ENCODE assay signal across 9 mouse cellular contexts in the genomic region with DNA sequence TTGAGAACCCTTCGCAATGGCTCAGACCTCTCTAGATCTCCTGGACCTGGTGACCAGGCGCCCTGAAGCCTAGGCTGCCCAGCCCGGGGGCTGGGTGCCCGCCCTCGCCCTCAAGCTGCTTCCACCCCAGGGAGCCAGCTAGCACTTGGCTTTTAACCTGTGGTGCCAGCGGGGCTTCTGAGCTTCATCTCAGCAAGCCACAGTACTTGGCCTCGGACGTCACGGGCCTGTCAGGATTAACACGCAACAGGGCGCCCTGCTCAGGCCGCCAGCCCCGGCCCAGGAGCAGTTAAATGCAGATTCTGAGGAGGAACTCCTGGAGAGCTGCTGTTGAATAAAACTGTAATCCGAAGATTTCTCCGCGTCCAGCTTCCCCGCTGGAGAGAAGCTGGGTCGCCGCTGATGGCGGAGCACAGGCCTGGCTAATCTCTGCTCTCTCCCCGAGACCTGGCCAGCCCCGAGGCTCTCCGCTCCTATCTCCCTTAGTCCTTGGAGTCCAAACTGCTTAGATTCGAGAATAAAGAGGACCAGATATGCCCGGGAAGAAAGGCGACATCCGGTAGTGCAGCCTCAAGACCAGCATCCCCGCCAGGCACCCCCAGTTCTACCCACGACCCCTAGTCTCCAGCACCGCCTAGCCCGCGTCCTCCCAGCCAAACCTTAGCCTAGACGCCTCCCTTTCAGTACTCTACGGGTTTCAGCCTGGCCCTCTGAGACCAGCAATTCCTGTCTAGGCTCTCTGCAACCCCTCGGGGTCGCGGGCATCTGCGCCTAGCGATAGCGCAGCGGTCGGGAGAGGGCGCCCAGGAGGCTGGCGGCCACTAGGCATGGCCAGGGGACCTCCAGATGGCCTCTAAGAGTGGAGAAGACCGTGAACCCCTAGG. TPM values are rescaled to one million over a fixed set of nuclear protein-coding genes. Genes with fewer than 3 reads are reported as not detected.
DNase-seq lines count a peak whose midpoint lies in the region; ATAC-seq and TF ChIP-seq lines count a peak whose summit lies in the region.
"Had no signal": no experiment of that assay in that cellular context is flagged by ENCODE, and none has a peak within 500 bp of the region (broad histone marks: within the 10 kb centered on the region; RNA-seq: fewer than 3 reads in every experiment).

No protein-coding gene starts in this region.

- intact Hi-C loops in heart, postnatal 14 days (cut with DNase I), result no loop called here

- H3K4me2 ChIP-seq in liver, embryonic 12.5 days, result peak overlapping the region; percentile 39; the same call in 1 of the 2 replicates
- H3K4me2 ChIP-seq: liver, embryonic 15.5 days had no signal

- H3K36me3 ChIP-seq in embryonic facial prominence, embryonic 10.5 days (replicated peaks), result peaks cover 34% of the 10 kb centered on the region
- peaks cover 11% of the 10 kb centered on the region; the same call in 1 of the 2 replicates for H3K36me3 ChIP-seq in liver, embryonic 12.5 days
- H3K36me3 ChIP-seq: liver, embryonic 15.5 days had no signal

- no peak overlapping the region for H3K9ac ChIP-seq in liver, embryonic 12.5 days
- H3K9ac ChIP-seq: liver, embryonic 15.5 days had no signal

- H3K4me1 ChIP-seq in embryonic facial prominence, embryonic 10.5 days, result peaks cover 46% of the 10 kb centered on the region
- peaks cover 5% of the 10 kb centered on the region; the same call in 1 of the 2 replicates for H3K4me1 ChIP-seq in liver, embryonic 12.5 days
- H3K4me1 ChIP-seq in olfactory bulb, adult 2 months (ENCODE audit: control insufficient read depth, insufficient read depth, low read length), result peaks cover 17% of the 10 kb centered on the region
- H3K4me1 ChIP-seq: liver, embryonic 15.5 days had no signal

- no peaks in the 10 kb centered on the region for H3K9me3 ChIP-seq in embryonic facial prominence, embryonic 10.5 days
- no peaks in the 10 kb centered on the region for H3K9me3 ChIP-seq in liver, embryonic 12.5 days (replicated peaks)
- H3K9me3 ChIP-seq: liver, embryonic 15.5 days had no signal

- TF ChIP-seq POLR2A in olfactory bulb, adult 2 months (IDR thresholded peaks at IDR 0.05; ENCODE audit: insufficient read depth, low read depth, low read length), result no peak

- ATAC-seq in liver, embryonic 12.5 days, result no peak; the same call in 1 of the 2 replicates

- TF ChIP-seq CTCF in olfactory bulb, adult 2 months (IDR thresholded peaks at IDR 0.05; ENCODE audit: insufficient read depth, low read depth, low read length), result no peak

- peak overlapping the region; percentile 60 for H3K27ac ChIP-seq in embryonic facial prominence, embryonic 10.5 days (replicated peaks)
- no peak overlapping the region for H3K27ac ChIP-seq in liver, embryonic 12.5 days
- peak overlapping the region; percentile 69 for H3K27ac ChIP-seq in olfactory bulb, adult 2 months (ENCODE audit: insufficient read depth, low read depth, low read length)
- H3K27ac ChIP-seq: liver, embryonic 15.5 days had no signal

- H3K4me3 ChIP-seq in embryonic facial prominence, embryonic 10.5 days, result peak overlapping the region; percentile 46
- no peak overlapping the region for H3K4me3 ChIP-seq in liver, embryonic 12.5 days
- peak overlapping the region; percentile 25; the same call in 1 of the 2 replicates for H3K4me3 ChIP-seq in olfactory bulb, adult 2 months (ENCODE audit: insufficient read depth, low read depth, low read length)
- H3K4me3 ChIP-seq: liver, embryonic 15.5 days had no signal

- peak; percentile 35 for DNase-seq in ovary, postnatal 36 days (ENCODE audit: low spot score)
- no peak for DNase-seq in ovary, postnatal 10 days (ENCODE audit: low spot score)
- DNase-seq in embryonic facial prominence, embryonic 10.5 days (ENCODE audit: low spot score), result peak; percentile 63
- DNase-seq in heart, postnatal 14 days, result peak; percentile 48 to 66
- no peak for DNase-seq in frontal cortex, adult 2 months (ENCODE audit: extremely low spot score in 1 of 2, low spot score in 1 of 2)
- DNase-seq in frontal cortex, postnatal 36 days (ENCODE audit: low spot score in 2 of 2), result no peak

- 6% methylated on average over 45 of the region's 45 CpGs for WGBS in embryonic facial prominence, embryonic 10.5 days
- WGBS in liver, embryonic 12.5 days (ENCODE audit: insufficient replicate concordance), result 62% methylated on average over 45 of the region's 45 CpGs
- WGBS in olfactory bulb, adult 2 months, result 49% methylated on average over 45 of the region's 45 CpGs

- peaks cover 75% of the 10 kb centered on the region for H3K27me3 ChIP-seq in embryonic facial prominence, embryonic 10.5 days (replicated peaks; ENCODE audit: low read depth, poor library complexity, severe bottlenecking)
- H3K27me3 ChIP-seq in liver, embryonic 12.5 days (replicated peaks), result no peaks in the 10 kb centered on the region

RNA-seq across cellular contexts. Expression of a gene that starts 11.0 kb away (rescaled TPM):
- polyA plus RNA-seq in embryonic facial prominence, embryonic 10.5 days (2016; fragmentation: Nextera tagmentation; extraction: Ambion mirVana), result 73.3 and 89.6 TPM in 2 replicates
- total RNA-seq in heart, postnatal 14 days (2021), result 10 to 100 TPM; 30.1 to 33.9 TPM
- polyA plus RNA-seq in liver, embryonic 12.5 days (2016; fragmentation: Nextera tagmentation; extraction: Ambion mirVana), result 24.6 TPM in 2 replicates
- not detected in 2 replicates for polyA plus RNA-seq in olfactory bulb, adult 2 months (2012; ENCODE audit: insufficient read depth, insufficient read length, low replicate concordance, missing spikeins)
- 21.9 and 22.7 TPM in 2 replicates for polyA plus RNA-seq in frontal cortex, adult 2 months (2012; rRNA removed)

Comparison
In these comparisons a context has a peak if more than half of its experiments do, and no peak if none do; other contexts are left out.
1. DNase-seq: peak in ovary, postnatal 36 days (single experiment), embryonic facial prominence, embryonic 10.5 days (single experiment) and heart, postnatal 14 days (2 of 2); none in ovary, postnatal 10 days (single experiment), frontal cortex, adult 2 months (0 of 2) and frontal cortex, postnatal 36 days (0 of 2).